In genomic region chr11:52003505-52003771, GRCm38 (mm10) we compare ENCODE assay signal across 7 mouse cellular contexts. TPM values are rescaled to one million over a fixed set of nuclear protein-coding genes. Genes with fewer than 3 reads are reported as not detected.
DNase-seq lines count a peak whose midpoint lies in the region; ATAC-seq and TF ChIP-seq lines count a peak whose summit lies in the region.

No protein-coding gene starts in this region.

- no peak for ATAC-seq in lung, postnatal 0 days
- ATAC-seq in forebrain, embryonic 11.5 days (replicated peaks; ENCODE audit: low FRiP score): no peak
- ATAC-seq in limb, embryonic 12.5 days (ENCODE audit: insufficient number of reproducible peaks, insufficient read depth, low FRiP score, low TSS enrichment, low read depth): no peak
- no peak for ATAC-seq in stomach, embryonic 15.5 days (ENCODE audit: insufficient read depth, low FRiP score, low read depth)

- H3K36me3 ChIP-seq in lung, postnatal 0 days (ENCODE audit: insufficient read depth, low read length): no peaks in the 10 kb centered on the region
- H3K36me3 ChIP-seq in forebrain, embryonic 11.5 days (ENCODE audit: control insufficient read depth, insufficient read depth, low read length): no peaks in the 10 kb centered on the region
- no peaks in the 10 kb centered on the region for H3K36me3 ChIP-seq in limb, embryonic 12.5 days
- H3K36me3 ChIP-seq in stomach, embryonic 15.5 days: no peaks in the 10 kb centered on the region

- peak overlapping the region; percentile 27; the same call in 1 of the 2 replicates for H3K9ac ChIP-seq in lung, postnatal 0 days (replicated peaks; ENCODE audit: low read depth)
- peak overlapping the region; percentile 77 for H3K9ac ChIP-seq in forebrain, embryonic 11.5 days (ENCODE audit: low read length)
- H3K9ac ChIP-seq in limb, embryonic 12.5 days (replicated peaks): peak overlapping the region; percentile 82
- peak overlapping the region; percentile 40; the same call in 1 of the 2 replicates for H3K9ac ChIP-seq in stomach, embryonic 15.5 days

- peak overlapping the region; percentile 90 for H3K27ac ChIP-seq in lung, postnatal 0 days (ENCODE audit: low read length)
- peak overlapping the region; percentile 73; the same call in 1 of the 2 replicates for H3K27ac ChIP-seq in forebrain, embryonic 11.5 days (ENCODE audit: low read depth, low read length)
- H3K27ac ChIP-seq in limb, embryonic 12.5 days: peak overlapping the region; percentile 93
- peak overlapping the region; percentile 93 for H3K27ac ChIP-seq in stomach, embryonic 15.5 days

- H3K4me3 ChIP-seq in lung, postnatal 0 days (ENCODE audit: low read depth, low read length): peak overlapping the region; percentile 52
- H3K4me3 ChIP-seq in forebrain, embryonic 11.5 days (ENCODE audit: low read depth, low read length): peak overlapping the region; percentile 74
- peak overlapping the region; percentile 71 for H3K4me3 ChIP-seq in limb, embryonic 12.5 days (replicated peaks)
- H3K4me3 ChIP-seq in stomach, embryonic 15.5 days (replicated peaks): peak overlapping the region; percentile 74

- no peak for DNase-seq in lung, postnatal 0 days (ENCODE audit: low spot score)
- no peak for DNase-seq in lung, adult 18-20 months
- no peak for DNase-seq in forebrain, embryonic 11.5 days (ENCODE audit: low spot score)
- DNase-seq in urinary bladder, postnatal 36 days (ENCODE audit: low spot score in 2 of 2): no peak
- no peak for DNase-seq in thymus, postnatal 10 days (ENCODE audit: low spot score in 2 of 2)

- TF ChIP-seq EP300 in lung, postnatal 0 days (IDR thresholded peaks at IDR 0.05): no peak

- no peak for TF ChIP-seq CTCF in lung, postnatal 0 days (IDR thresholded peaks at IDR 0.05)

- WGBS in lung, postnatal 0 days: 8% methylated on average over 4 of the region's 4 CpGs
- WGBS in forebrain, embryonic 11.5 days: 23% methylated on average over 4 of the region's 4 CpGs
- WGBS in limb, embryonic 12.5 days: 19% methylated on average over 4 of the region's 4 CpGs
- WGBS in stomach, embryonic 15.5 days: 13% methylated on average over 4 of the region's 4 CpGs

- peaks cover 7% of the 10 kb centered on the region; the same call in 1 of the 2 replicates for H3K4me1 ChIP-seq in lung, postnatal 0 days (ENCODE audit: insufficient read depth, low read depth, low read length)
- peaks cover 9% of the 10 kb centered on the region; the same call in 1 of the 2 replicates for H3K4me1 ChIP-seq in forebrain, embryonic 11.5 days (replicated peaks; ENCODE audit: control insufficient read depth, insufficient read depth, low read length)
- H3K4me1 ChIP-seq in limb, embryonic 12.5 days (replicated peaks): peaks cover 28% of the 10 kb centered on the region
- peaks cover 4% of the 10 kb centered on the region; the same call in 1 of the 2 replicates for H3K4me1 ChIP-seq in stomach, embryonic 15.5 days

- H3K27me3 ChIP-seq in lung, postnatal 0 days (replicated peaks; ENCODE audit: insufficient read depth, low read length): no peaks in the 10 kb centered on the region
- H3K27me3 ChIP-seq in forebrain, embryonic 11.5 days (ENCODE audit: control insufficient read depth, insufficient read depth, low read length): no peaks in the 10 kb centered on the region
- no peaks in the 10 kb centered on the region for H3K27me3 ChIP-seq in limb, embryonic 12.5 days
- H3K27me3 ChIP-seq in stomach, embryonic 15.5 days (replicated peaks): no peaks in the 10 kb centered on the region

- H3K9me3 ChIP-seq in lung, postnatal 0 days (ENCODE audit: low read length): no peaks in the 10 kb centered on the region
- no peaks in the 10 kb centered on the region for H3K9me3 ChIP-seq in forebrain, embryonic 11.5 days (ENCODE audit: control insufficient read depth, low read length)
- no peaks in the 10 kb centered on the region for H3K9me3 ChIP-seq in limb, embryonic 12.5 days
- H3K9me3 ChIP-seq in stomach, embryonic 15.5 days: no peaks in the 10 kb centered on the region

- peak overlapping the region; percentile 59 for H3K4me2 ChIP-seq in lung, postnatal 0 days (replicated peaks; ENCODE audit: low read depth, low read length)
- H3K4me2 ChIP-seq in forebrain, embryonic 11.5 days (ENCODE audit: low read depth, low read length, severe bottlenecking): peak overlapping the region; percentile 57
- H3K4me2 ChIP-seq in limb, embryonic 12.5 days: peak overlapping the region; percentile 65
- H3K4me2 ChIP-seq in stomach, embryonic 15.5 days: peak overlapping the region; percentile 72

RNA-seq across cellular contexts. Expression of gene Cdkl3, which starts 0.6 kb away (rescaled TPM):
- polyA plus RNA-seq in lung, postnatal 0 days (2015; fragmentation: Nextera tagmentation; extraction: Ambion mirVana): 6.1 and 6.4 TPM in 2 replicates
- 13.2 and 13.6 TPM in 2 replicates for polyA plus RNA-seq in forebrain, embryonic 11.5 days (2014; fragmentation: Nextera tagmentation; extraction: Ambion mirVana)
- polyA plus RNA-seq in limb, embryonic 12.5 days (2016; fragmentation: Nextera tagmentation; extraction: Ambion mirVana): 13.4 and 15.8 TPM in 2 replicates
- 6.0 and 6.9 TPM in 2 replicates for polyA plus RNA-seq in stomach, embryonic 15.5 days (2015; fragmentation: Nextera tagmentation; extraction: Ambion mirVana)

RNA-seq across cellular contexts. Expression of gene Ube2b, which starts 2.9 kb away (rescaled TPM):
- 276 and 280 TPM in 2 replicates for polyA plus RNA-seq in lung, postnatal 0 days (2015; fragmentation: Nextera tagmentation; extraction: Ambion mirVana)
- 163 and 177 TPM in 2 replicates for polyA plus RNA-seq in forebrain, embryonic 11.5 days (2014; fragmentation: Nextera tagmentation; extraction: Ambion mirVana)
- polyA plus RNA-seq in limb, embryonic 12.5 days (2016; fragmentation: Nextera tagmentation; extraction: Ambion mirVana): 244 and 267 TPM in 2 replicates
- polyA plus RNA-seq in stomach, embryonic 15.5 days (2015; fragmentation: Nextera tagmentation; extraction: Ambion mirVana): 205 and 213 TPM in 2 replicates

RNA-seq across cellular contexts. Expression of gene Cdkn2aipnl, which starts 36.0 kb away (rescaled TPM):
- 55.9 and 56.9 TPM in 2 replicates for polyA plus RNA-seq in lung, postnatal 0 days (2015; fragmentation: Nextera tagmentation; extraction: Ambion mirVana)
- polyA plus RNA-seq in forebrain, embryonic 11.5 days (2014; fragmentation: Nextera tagmentation; extraction: Ambion mirVana): 130 and 142 TPM in 2 replicates
- polyA plus RNA-seq in limb, embryonic 12.5 days (2016; fragmentation: Nextera tagmentation; extraction: Ambion mirVana): 107 and 109 TPM in 2 replicates
- 82.0 and 89.6 TPM in 2 replicates for polyA plus RNA-seq in stomach, embryonic 15.5 days (2015; fragmentation: Nextera tagmentation; extraction: Ambion mirVana)

Comparison
In these comparisons a context has a peak if more than half of its experiments do, and no peak if none do; other contexts are left out.
1. H3K9ac ChIP-seq: peak in every context shown above with its lines; median percentile 82 in limb, embryonic 12.5 days; 77 in forebrain, embryonic 11.5 days; 40 in stomach, embryonic 15.5 days; 27 in lung, postnatal 0 days.